Mouse (Mus musculus): ENCODE results near the gene Sirpa.

GRCm38 (mm10) chr2:129592459-129593140, at the start of gene Sirpa:
- TF ChIP-seq CTCF (IDR thresholded peaks at IDR 0.05; ENCODE audit: control insufficient read depth, insufficient read depth, insufficient replicate concordance, low read depth, low read length): no peak
- no peak for TF ChIP-seq POLR2A (IDR thresholded peaks at IDR 0.05; ENCODE audit: control insufficient read depth, low read depth, low read length)
